Mouse (Mus musculus): Measurements from ENCODE around the gene Arl6ip1.

DNA sequence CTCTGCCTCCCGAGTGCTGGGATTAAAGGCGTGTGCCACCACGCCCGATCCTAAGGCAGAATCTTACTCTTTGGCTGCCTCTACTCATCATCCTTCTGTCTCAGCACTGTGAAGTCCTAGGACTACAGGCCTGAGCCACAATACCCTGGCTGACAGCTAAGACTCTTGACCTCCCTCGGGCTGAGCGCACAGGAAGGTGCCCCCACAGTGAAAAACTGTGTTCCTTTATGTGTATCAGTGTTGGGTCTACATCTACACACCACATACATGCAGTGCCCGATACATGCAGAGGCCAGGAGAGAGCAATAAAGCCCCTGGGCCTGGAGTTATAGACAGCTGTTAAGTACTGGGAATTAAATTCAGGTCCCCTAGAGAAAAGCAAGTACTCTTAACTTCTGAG is 7.2 kb downstream of the Arl6ip1 start:
- TF ChIP-seq CTCF (IDR thresholded peaks at IDR 0.05) (no peak), EP300 (IDR thresholded peaks at IDR 0.05; ENCODE audit: insufficient read depth, low read depth, low read length) (no peak), POLR2A (IDR thresholded peaks at IDR 0.05; ENCODE audit: insufficient read depth, low read depth, low read length) (no peak)
